Mouse (Mus musculus) brain, embryonic 14.5 days (tissue): ENCODE data around the gene Bex6. TPM values are rescaled to one million over a fixed set of nuclear protein-coding genes. Genes with fewer than 3 reads are reported as not detected.

ENCODE experiments used
- DNase-seq: peaks from one replicate; pipeline ENCODE4 v3.0.0-alpha.2; 2011; ENCODE audit warnings: low read depth
- CTCF ChIP-seq: fragments of 200-500 bp; IDR thresholded peaks from 2 replicates; pipeline ENCODE4 v1.5.1; 2012; ENCODE audit warnings: inconsistent platforms, mild to moderate bottlenecking, moderate library complexity, borderline replicate concordance; ENCODE audit not compliant: insufficient read depth, insufficient read length; ENCODE audit errors: extremely low read depth
- POLR2A ChIP-seq: fragments of 200-500 bp; IDR thresholded peaks from 2 replicates; pipeline ENCODE4 v1.6.1; 2012; ENCODE audit warnings: mild to moderate bottlenecking, inconsistent platforms, borderline replicate concordance; ENCODE audit not compliant: poor library complexity, insufficient read depth, insufficient read length, severe bottlenecking; ENCODE audit errors: extremely low read depth
- polyA plus RNA-seq: library from polyadenylated mRNA; depleted of rRNA; stranded (reverse); fragments of >200 nt; gene quantifications from 2 replicates; pipeline ENCODE4 v1.2.3, GENCODE M21; 2012

Bex6 gene
- polyA plus RNA-seq, 1 experiment = not detected

GRCm38 (mm10) chr16:32160742-32161323, 18.8 kb upstream of the Bex6 start:
- no peak for TF ChIP-seq CTCF
- no peak for TF ChIP-seq POLR2A
- no peak for DNase-seq

GRCm38 (mm10) chr16:32163392-32163791, 16.2 kb upstream of the Bex6 start:
- no peak for TF ChIP-seq POLR2A
- TF ChIP-seq CTCF = no peak
- no peak for DNase-seq

GRCm38 (mm10) chr16:32163891-32164290, 15.7 kb upstream of the Bex6 start:
- TF ChIP-seq POLR2A = no peak
- TF ChIP-seq CTCF = no peak
- DNase-seq = no peak

- no peak for TF ChIP-seq CTCF
- TF ChIP-seq POLR2A = no peak
- DNase-seq = no peak
Observed at GRCm38 (mm10) chr16:32164396-32165027, 15.1 kb upstream of the Bex6 start.

GRCm38 (mm10) chr16:32165281-32165821, 14.3 kb upstream of the Bex6 start, which contains the start of gene Nrros:
Gene Nrros (minus strand): TSS chr16:32165594.
- TF ChIP-seq POLR2A = no peak
- no peak for TF ChIP-seq CTCF
- DNase-seq = peak; percentile 56

GRCm38 (mm10) chr16:32167819-32168545, 11.6 kb upstream of the Bex6 start:
- no peak for DNase-seq
- no peak for TF ChIP-seq CTCF
- no peak for TF ChIP-seq POLR2A

GRCm38 (mm10) chr16:32171031-32171731, 8.4 kb upstream of the Bex6 start:
- TF ChIP-seq CTCF (no peak), POLR2A (no peak)
- DNase-seq = no peak

GRCm38 (mm10) chr16:32173401-32173800, 6.2 kb upstream of the Bex6 start:
- TF ChIP-seq POLR2A (no peak), CTCF (no peak)
- DNase-seq = no peak

- no peak for DNase-seq
Observed at GRCm38 (mm10) chr16:32174340-32175005, 5.2 kb upstream of the Bex6 start.

GRCm38 (mm10) chr16:32175029-32175428, 4.6 kb upstream of the Bex6 start:
- DNase-seq = no peak
- TF ChIP-seq CTCF (peak; percentile 3; the same call in 1 of the 2 replicates), POLR2A (no peak)

More at GRCm38 (mm10) chr16:32174340-32175005, 5.2 kb upstream of the Bex6 start:
- TF ChIP-seq POLR2A = no peak
- no peak for TF ChIP-seq CTCF

GRCm38 (mm10) chr16:32176896-32177686, 2.5 kb upstream of the Bex6 start:
- no peak for TF ChIP-seq CTCF
- TF ChIP-seq POLR2A = no peak
- DNase-seq = peak; percentile 49
